Mouse (Mus musculus): ENCODE data around the gene Taok3.

- TF ChIP-seq POLR2A (IDR thresholded peaks at IDR 0.05; ENCODE audit: extremely low read depth, insufficient read depth, low read length), result no peak
- no peak for TF ChIP-seq CTCF (IDR thresholded peaks at IDR 0.05; ENCODE audit: extremely low read depth, insufficient read depth, low read length)
Measured at GRCm38 (mm10) chr5:117174057-117174456, 54.1 kb downstream of the Taok3 start.
